Mouse (Mus musculus): ENCODE data around the gene Mreg.

DNA sequence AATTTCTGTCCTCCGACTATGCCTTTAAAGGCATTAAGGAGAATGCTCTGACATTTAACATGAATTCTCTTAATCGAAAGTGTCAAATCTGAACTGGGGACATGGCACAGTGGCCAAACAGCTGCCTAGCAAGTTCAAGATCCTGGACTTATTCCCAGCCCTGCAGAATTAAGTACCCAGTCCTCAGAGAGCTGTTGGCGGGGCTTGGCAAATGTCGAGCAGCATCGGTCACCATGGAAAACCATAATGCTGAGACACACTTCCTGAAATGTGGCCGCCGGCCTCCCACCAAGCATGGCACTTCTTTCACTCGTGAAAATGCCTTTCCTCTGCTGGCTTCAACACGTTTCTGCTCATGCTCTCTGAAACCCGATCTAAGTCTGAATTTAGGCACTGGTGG lies 24.6 kb downstream of the Mreg start:
- no peak for TF ChIP-seq CHD2 (IDR thresholded peaks at IDR 0.05; ENCODE audit: low read depth, low read length)
- TF ChIP-seq MAFK (IDR thresholded peaks at IDR 0.05; ENCODE audit: insufficient read depth, low read depth, low read length), result no peak
- TF ChIP-seq ZC3H11A (IDR thresholded peaks at IDR 0.05; ENCODE audit: borderline replicate concordance, low read depth, low read length), result no peak
- TF ChIP-seq ZNF384 (IDR thresholded peaks at IDR 0.05; ENCODE audit: low read depth, low read length), result no peak
